Mouse (Mus musculus) leukemia stem cell, adult 10-12 weeks (primary cell): ENCODE measurements around the gene Nmral1. TPM values are rescaled to one million over a fixed set of nuclear protein-coding genes. Genes with fewer than 3 reads are reported as not detected.

Experiments
- polyA plus RNA-seq: library from polyadenylated mRNA; stranded (reverse); fragments of >175 nt; gene quantifications from 2 replicates; pipeline ENCODE4 v1.2.3, GENCODE M21; 2012; ENCODE audit warnings: low replicate concordance

The Nmral1 gene
- polyA plus RNA-seq: 4.3 and 15.4 TPM in 2 replicates

DNA sequence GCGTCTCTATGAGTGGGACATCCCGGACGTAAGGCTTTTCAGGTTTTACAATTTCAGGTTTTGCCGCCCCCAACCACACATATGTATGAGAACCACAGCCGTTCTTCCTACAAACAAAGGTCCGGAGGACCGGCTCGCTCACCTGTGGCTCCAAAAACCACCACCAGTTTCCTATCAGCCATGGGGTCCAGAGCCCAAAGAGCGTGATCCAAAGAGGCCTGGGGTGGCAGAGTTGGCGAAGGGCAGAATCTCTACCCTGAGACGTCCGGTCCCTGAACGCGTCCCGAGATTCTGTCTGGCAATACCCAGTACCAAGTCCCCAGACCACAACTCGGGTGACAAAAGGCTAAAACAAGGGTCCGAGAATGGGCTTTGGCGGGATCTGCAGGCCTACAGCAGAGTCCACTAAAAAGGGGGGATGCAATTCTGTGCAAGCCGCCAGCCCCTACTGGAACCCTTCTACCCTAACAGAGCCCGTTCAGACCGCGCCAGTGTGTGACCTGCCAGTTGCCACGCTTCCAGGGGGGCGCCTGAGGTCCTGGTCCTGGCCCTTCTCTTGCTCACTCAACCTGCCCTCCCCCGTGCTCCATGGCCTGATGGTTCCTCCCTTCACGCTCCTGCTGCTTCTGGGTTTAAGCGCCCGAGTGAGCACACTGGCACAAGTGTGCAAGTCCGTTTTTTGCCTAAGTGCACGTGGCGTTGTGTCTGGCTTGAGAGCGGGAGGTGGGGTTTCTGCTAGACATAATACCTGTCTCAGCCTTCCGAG, at the start of gene Nmral1:
Gene Nmral1, minus strand, starts transcription at position 604 of the 766 bp plus-strand sequence.

DNA sequence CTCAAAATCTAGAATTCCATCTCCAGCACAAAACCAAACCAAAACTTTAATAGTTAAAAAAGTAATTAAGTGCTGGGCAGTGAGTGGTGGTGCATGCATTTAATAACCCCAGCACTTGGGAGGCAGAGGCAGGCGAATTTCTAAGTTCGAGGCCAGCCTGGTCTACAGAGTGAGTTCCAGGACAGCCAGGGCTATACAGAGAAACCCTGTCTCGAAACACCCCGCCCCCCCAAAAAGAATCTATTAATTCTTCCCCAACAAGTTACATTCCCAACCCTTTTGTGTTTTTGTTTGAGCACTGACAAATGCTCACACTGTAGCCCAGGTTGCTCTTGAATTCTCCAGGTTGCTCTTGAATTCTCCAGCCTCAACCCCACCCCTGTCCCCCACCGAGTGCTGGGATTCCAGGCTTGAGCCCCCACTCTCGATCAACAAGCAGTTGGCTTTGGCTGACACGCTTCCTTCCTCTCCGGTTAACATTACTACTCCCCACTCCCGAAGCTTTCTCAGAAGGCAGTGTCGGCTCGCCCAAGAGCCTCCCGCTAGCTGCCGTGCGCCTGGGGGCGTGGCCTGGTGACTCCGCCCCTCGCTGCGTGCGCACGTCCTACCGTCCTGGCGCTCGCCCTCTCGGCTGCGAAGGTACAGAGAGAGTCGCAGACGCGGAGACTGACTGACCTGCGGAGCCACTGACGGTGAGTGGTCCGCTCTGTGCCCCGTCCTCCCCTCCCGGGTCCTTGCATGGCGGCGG, 6.8 kb upstream of the Nmral1 start, which contains the start of gene Hmox2:
Gene Hmox2, plus strand, starts transcription at position 582 of the 748 bp plus-strand sequence.

GRCm38 (mm10) chr16:4679121-4680018, 39.8 kb downstream of the Nmral1 start, which contains the start of gene Coro7:
Gene Coro7, minus strand, starts transcription at chr16:4679777.

Other genes with a start within 250 kb of the Nmral1 start
- 0.96 TPM in 1 of 2 replicates, not detected in the other for gene Srl, start 177.5 kb downstream of the Nmral1 start, polyA plus RNA-seq
- 40.4 and 55.8 TPM in 2 replicates for gene Tfap4, start 159.5 kb downstream of the Nmral1 start, polyA plus RNA-seq
- gene Glis2, start 124.6 kb downstream of the Nmral1 start, polyA plus RNA-seq: 0.34 and 1.0 TPM in 2 replicates
- gene Pam16, start 94.4 kb downstream of the Nmral1 start, polyA plus RNA-seq: 69.3 and 127 TPM in 2 replicates
- 0.37 and 0.63 TPM in 2 replicates for gene Vasn, start 79.4 kb downstream of the Nmral1 start, polyA plus RNA-seq
- gene Dnaja3, start 79.4 kb downstream of the Nmral1 start, polyA plus RNA-seq: 14.2 and 29.3 TPM in 2 replicates
- 117 and 151 TPM in 2 replicates for gene Coro7, start 39.6 kb downstream of the Nmral1 start, polyA plus RNA-seq
- gene Hmox2, start 7.0 kb upstream of the Nmral1 start, polyA plus RNA-seq: 4.1 and 6.7 TPM in 2 replicates
- 13.9 and 61.9 TPM in 2 replicates for gene Cdip1, start 70.9 kb upstream of the Nmral1 start, polyA plus RNA-seq
- not detected in 2 replicates for gene 4930562C15Rik, start 116.1 kb upstream of the Nmral1 start, polyA plus RNA-seq
- gene Ubald1, start 161.0 kb upstream of the Nmral1 start, polyA plus RNA-seq: 144 and 197 TPM in 2 replicates
- 16.4 and 27.2 TPM in 2 replicates for gene Mgrn1, start 166.9 kb upstream of the Nmral1 start, polyA plus RNA-seq
- gene Nudt16l1, start 219.4 kb upstream of the Nmral1 start, polyA plus RNA-seq: 11.1 and 27.0 TPM in 2 replicates
- gene Anks3, start 244.8 kb upstream of the Nmral1 start, polyA plus RNA-seq: 20.5 and 42.1 TPM in 2 replicates